Mouse (Mus musculus) heart, postnatal 0 days (tissue): ENCODE results near the gene Nudt13.

Experiments used
- CTCF ChIP-seq: IDR thresholded peaks from 2 replicates; pipeline ENCODE4 v1.5.1; 2016; ENCODE audit warnings: antibody characterized with exemption, control low read depth, low read depth
- EP300 ChIP-seq: IDR thresholded peaks from 2 replicates; pipeline ENCODE4 v1.6.1; 2016; ENCODE audit warnings: antibody characterized with exemption, low read depth

DNA sequence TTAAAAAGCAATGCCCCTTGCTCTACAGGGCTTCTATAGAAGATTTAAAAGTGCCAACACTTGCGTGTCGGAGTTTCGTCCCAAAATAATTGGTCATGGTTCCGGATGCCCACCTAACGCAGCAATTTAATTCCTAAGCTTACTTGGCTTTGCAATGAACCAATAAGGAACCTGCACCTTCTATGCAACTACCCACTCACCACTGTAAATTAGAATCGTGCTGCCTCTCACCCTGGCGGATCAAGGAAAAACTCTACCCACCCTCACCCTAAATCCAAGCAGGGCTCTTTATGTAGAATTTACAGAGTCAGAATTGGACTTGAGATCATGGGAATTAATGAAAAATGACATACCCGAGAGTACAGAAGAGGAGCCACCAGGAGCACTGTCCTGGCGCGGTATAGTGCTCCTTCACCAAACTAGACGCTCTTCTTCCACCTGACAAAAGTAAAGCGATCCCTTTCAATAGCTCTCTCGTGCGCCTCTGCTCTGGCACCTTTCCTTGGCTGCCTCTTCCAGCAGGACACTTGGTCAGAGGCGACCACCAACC is 53.0 kb downstream of the Nudt13 start:
- TF ChIP-seq EP300 (no peak), CTCF (no peak)
